Mouse (Mus musculus): ENCODE results near the gene Igfbp2.

- TF ChIP-seq CTCF (IDR thresholded peaks at IDR 0.05; ENCODE audit: low read depth) (peak; percentile 35; the same call in 1 of the 2 replicates), EP300 (IDR thresholded peaks at IDR 0.05; ENCODE audit: low read depth) (no peak)
Measured at GRCm38 (mm10) chr1:72879319-72879634, 55.0 kb downstream of the Igfbp2 start.
